Mouse (Mus musculus): ENCODE results near the gene Zfp804a.

- no peak for TF ChIP-seq CTCF (IDR thresholded peaks at IDR 0.05; ENCODE audit: insufficient read depth, low read depth, low read length)
- TF ChIP-seq POLR2A (IDR thresholded peaks at IDR 0.05; ENCODE audit: insufficient read depth, low read depth, low read length): no peak
Measured at GRCm38 (mm10) chr2:82054446-82054845, 1.4 kb downstream of the Zfp804a start.

All from olfactory bulb, adult 2 months (tissue).